Mouse (Mus musculus) neural tube, embryonic 11.5 days (tissue): ENCODE data around the gene Evi5. TPM values are rescaled to one million over a fixed set of nuclear protein-coding genes. Genes with fewer than 3 reads are reported as not detected.

Source experiments
- ATAC-seq: fragments of 200-750 bp; cut with Nextera tagmentation; 2 replicates; pipeline ENCODE4 v1.8.0; 2017; ENCODE audit warnings: moderate number of reproducible peaks, mild to moderate bottlenecking, moderate TSS enrichment, moderate library complexity; ENCODE audit not compliant: insufficient read depth, low FRiP score, low TSS enrichment
- DNase-seq: peaks from one replicate; pipeline ENCODE4 v3.0.0-alpha.2; 2015; ENCODE audit warnings: low spot score
- H3K27ac ChIP-seq: fragments of 300-500 bp; sonication (generic); 2 replicates; pipeline ENCODE4 v1.5.1; 2014; ENCODE audit warnings: low read depth, mild to moderate bottlenecking, low read length
- H3K27me3 ChIP-seq: fragments of 300-500 bp; sonication (generic); 2 replicates; pipeline ENCODE4 v1.6.1; 2014; ENCODE audit warnings: mild to moderate bottlenecking, low read length, mixed read lengths; ENCODE audit not compliant: control insufficient read depth, insufficient read depth
- H3K36me3 ChIP-seq: fragments of 300-500 bp; sonication (generic); 2 replicates; pipeline ENCODE4 v1.6.1; 2014; ENCODE audit warnings: mild to moderate bottlenecking, low read length, moderate library complexity, mixed read lengths; ENCODE audit not compliant: control insufficient read depth, insufficient read depth
- H3K4me1 ChIP-seq: fragments of 300-500 bp; sonication (generic); 2 replicates; pipeline ENCODE4 v1.6.1; 2014; ENCODE audit warnings: low read length, mixed read lengths; ENCODE audit not compliant: control insufficient read depth, insufficient read depth
- H3K4me2 ChIP-seq: fragments of 300-500 bp; sonication (generic); 2 replicates; pipeline ENCODE4 v1.6.1; 2014; ENCODE audit warnings: low read depth, mild to moderate bottlenecking, moderate library complexity
- H3K4me3 ChIP-seq: fragments of 300-500 bp; sonication (generic); 2 replicates; pipeline ENCODE4 v1.5.1; 2014; ENCODE audit warnings: low read depth, low read length
- H3K9ac ChIP-seq: fragments of 300-500 bp; sonication (generic); 2 replicates; pipeline ENCODE4 v1.6.1; 2014; ENCODE audit warnings: mild to moderate bottlenecking, low read length
- H3K9me3 ChIP-seq: fragments of 300-500 bp; sonication (generic); 2 replicates; pipeline ENCODE4 v1.6.1; 2016; ENCODE audit warnings: low read length; ENCODE audit not compliant: control insufficient read depth
- WGBS: fragments of 180-500 bp; shearing (Covaris S2); extraction: QIAGEN DNeasy Blood & Tissue Kit; methylation state at CpG from one replicate; pipeline ENCODE4 v1.1.7; 2014; 5-methylcytosine and 5-hydroxymethylcytosine counted together
- polyA plus RNA-seq: library from polyadenylated mRNA; unstranded; fragments of >200 nt; fragmentation: Nextera tagmentation; extraction: Ambion mirVana; gene quantifications from 2 replicates; pipeline ENCODE4 v1.2.1, GENCODE M21; 2014

Gene Evi5
- polyA plus RNA-seq, 1 experiment from 2014 or later: 45.8 TPM

GRCm38 (mm10) chr5:107840549-107841238 is 34.2 kb downstream of the Evi5 start:
- Histone ChIP-seq H3K9me3 (no peaks in the 10 kb centered on the region), H3K27ac (no peak overlapping the region), H3K36me3 (no peaks in the 10 kb centered on the region; the same call in 1 of the 2 replicates), H3K27me3 (no peaks in the 10 kb centered on the region), H3K9ac (no peak overlapping the region), H3K4me2 (no peak overlapping the region), H3K4me3 (no peak overlapping the region), H3K4me1 (no peaks in the 10 kb centered on the region)
- no peak for ATAC-seq
- no peak for DNase-seq
- 95% methylated on average over 5 of the region's 5 CpGs for WGBS

GRCm38 (mm10) chr5:107838891-107839644 is 35.8 kb downstream of the Evi5 start:
- H3K4me3 ChIP-seq: no peak overlapping the region
- no peak overlapping the region for H3K4me2 ChIP-seq
- 76% methylated on average over 3 of the region's 3 CpGs for WGBS
- H3K36me3 ChIP-seq: no peaks in the 10 kb centered on the region; the same call in 1 of the 2 replicates
- DNase-seq (no peak), ATAC-seq (no peak)
- no peaks in the 10 kb centered on the region for H3K9me3 ChIP-seq
- no peaks in the 10 kb centered on the region for H3K4me1 ChIP-seq
- no peak overlapping the region for H3K9ac ChIP-seq
- H3K27ac ChIP-seq: no peak overlapping the region
- H3K27me3 ChIP-seq: no peaks in the 10 kb centered on the region

- H3K4me2 ChIP-seq: no peak overlapping the region
- no peak overlapping the region for H3K4me3 ChIP-seq
- DNase-seq (no peak), ATAC-seq (no peak)
- no peak overlapping the region for H3K9ac ChIP-seq
- WGBS: 91% methylated on average over 1 of the region's 1 CpGs
- H3K27me3 ChIP-seq: no peaks in the 10 kb centered on the region
- H3K27ac ChIP-seq: no peak overlapping the region
- no peaks in the 10 kb centered on the region for H3K36me3 ChIP-seq
- no peaks in the 10 kb centered on the region for H3K9me3 ChIP-seq
- no peaks in the 10 kb centered on the region for H3K4me1 ChIP-seq
Measured at GRCm38 (mm10) chr5:107834287-107834686, 40.6 kb downstream of the Evi5 start.

DNA sequence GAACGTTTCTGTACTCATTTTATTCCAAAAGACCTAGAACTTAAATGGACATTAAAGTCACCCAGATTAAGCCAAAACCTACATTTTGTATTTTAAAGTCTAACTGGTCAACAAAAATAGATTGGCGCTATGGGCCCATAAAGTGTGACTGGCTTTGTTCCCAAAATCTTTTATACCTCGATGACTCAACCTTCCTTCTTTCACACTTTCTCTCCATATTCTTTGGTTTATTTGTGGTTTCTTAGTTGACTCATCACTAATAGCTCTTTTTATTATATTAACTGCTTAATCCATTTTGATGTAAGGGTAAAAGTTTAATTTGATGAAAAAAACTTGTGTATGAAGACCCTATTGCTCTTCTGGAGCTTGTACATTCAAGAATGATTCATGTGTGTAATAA is 43.6 kb downstream of the Evi5 start:
- no peak overlapping the region for H3K4me2 ChIP-seq
- no peaks in the 10 kb centered on the region for H3K9me3 ChIP-seq
- no peak for DNase-seq
- no peak for ATAC-seq
- H3K4me1 ChIP-seq: no peaks in the 10 kb centered on the region
- no peaks in the 10 kb centered on the region for H3K36me3 ChIP-seq
- H3K4me3 ChIP-seq: no peak overlapping the region
- WGBS: 89% methylated on average over 3 of the region's 3 CpGs
- H3K9ac ChIP-seq: no peak overlapping the region
- no peak overlapping the region for H3K27ac ChIP-seq
- H3K27me3 ChIP-seq: no peaks in the 10 kb centered on the region

DNA sequence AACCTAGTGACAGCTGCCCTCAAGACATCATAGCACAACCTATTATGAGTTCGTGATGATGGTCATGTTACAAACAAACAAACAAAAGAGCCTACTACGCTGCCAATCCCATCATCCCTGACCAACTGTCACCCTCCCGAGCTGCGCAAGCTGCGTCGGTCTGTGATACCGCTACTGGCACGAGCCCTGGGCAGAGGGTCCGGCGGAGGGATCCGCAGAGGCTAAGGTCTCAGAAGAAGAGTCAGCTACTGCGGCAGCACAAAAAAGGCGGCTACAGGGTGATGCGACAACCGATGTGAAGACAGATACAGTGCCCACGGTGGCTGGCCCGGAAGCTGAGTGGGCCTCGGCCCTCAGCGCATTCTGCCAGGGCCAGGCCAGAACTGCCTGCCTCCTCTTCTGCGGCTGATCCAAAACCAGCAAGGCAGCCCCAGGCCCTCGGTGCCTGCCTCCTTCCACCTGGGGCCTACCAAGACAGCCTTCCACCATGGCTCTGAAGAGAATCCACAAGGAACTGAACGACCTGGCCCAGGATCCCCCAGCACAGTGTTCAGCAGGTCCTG is 44.8 kb downstream of the Evi5 start, which contains the start of gene Ube2d2b:
Gene Ube2d2b, plus strand, starts transcription at position 102 of the 563 bp plus-strand sequence.
- ATAC-seq: no peak
- no peaks in the 10 kb centered on the region for H3K9me3 ChIP-seq
- H3K4me2 ChIP-seq: no peak within 1 kb of the TSS
- no peaks in the 10 kb centered on the region for H3K27me3 ChIP-seq
- DNase-seq: no peak
- 95% methylated on average over 22 of the region's 22 CpGs for WGBS
- no peak within 1 kb of the TSS for H3K9ac ChIP-seq
- H3K36me3 ChIP-seq: no peaks in the 10 kb centered on the region
- no peak within 1 kb of the TSS for H3K27ac ChIP-seq
- H3K4me1 ChIP-seq: no peaks in the 10 kb centered on the region
- no peak within 1 kb of the TSS for H3K4me3 ChIP-seq

DNA sequence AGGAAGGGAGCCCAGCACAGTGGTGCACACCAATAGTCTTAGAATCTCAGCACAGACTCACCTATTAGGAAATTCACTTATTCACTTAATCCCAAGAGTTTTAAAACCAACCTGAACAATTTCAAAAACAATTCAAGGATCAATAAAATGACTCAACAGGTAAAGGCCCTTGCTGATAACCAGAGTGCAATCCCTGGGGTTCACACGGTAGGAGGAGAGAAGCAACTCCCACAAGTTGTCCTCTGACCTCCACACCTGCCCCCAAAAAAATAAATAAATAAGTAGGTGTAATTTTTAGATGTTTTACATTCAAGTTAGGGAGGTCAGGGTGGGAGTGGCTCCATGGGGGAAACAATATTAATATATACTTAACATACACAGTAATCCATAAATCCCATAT is 52.4 kb downstream of the Evi5 start:
- WGBS: 96% methylated on average over 1 of the region's 1 CpGs

DNA sequence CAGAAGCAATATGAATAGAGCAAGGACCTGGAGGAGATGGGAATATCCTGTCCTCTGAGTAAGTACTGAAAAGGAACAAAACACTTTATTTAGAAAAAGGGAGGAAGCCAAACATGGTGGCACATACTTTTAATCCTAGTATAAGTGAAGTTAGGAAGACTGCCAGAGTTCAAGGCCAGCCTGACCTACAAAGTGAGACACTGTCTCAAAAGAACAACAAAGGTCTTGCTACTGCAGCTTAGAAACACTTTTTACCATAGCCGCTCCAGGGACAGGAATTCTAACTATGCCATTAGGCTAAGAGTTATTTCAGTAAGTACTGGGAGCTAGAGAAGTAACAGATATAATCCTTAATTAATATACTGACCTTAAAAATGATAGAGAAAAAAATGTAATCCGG is 60.3 kb downstream of the Evi5 start:
- Histone ChIP-seq H3K9me3 (no peaks in the 10 kb centered on the region), H3K4me3 (no peak overlapping the region), H3K4me2 (no peak overlapping the region), H3K27ac (no peak overlapping the region), H3K9ac (no peak overlapping the region), H3K4me1 (no peaks in the 10 kb centered on the region), H3K27me3 (no peaks in the 10 kb centered on the region), H3K36me3 (no peaks in the 10 kb centered on the region; the same call in 1 of the 2 replicates)
- no peak for DNase-seq
- ATAC-seq: no peak
- 95% methylated on average over 2 of the region's 2 CpGs for WGBS

More for the DNA sequence above, 52.4 kb downstream of the Evi5 start:
- H3K36me3 ChIP-seq: no peaks in the 10 kb centered on the region; the same call in 1 of the 2 replicates
- no peak overlapping the region for H3K27ac ChIP-seq
- no peak overlapping the region for H3K4me2 ChIP-seq
- no peaks in the 10 kb centered on the region for H3K4me1 ChIP-seq
- H3K27me3 ChIP-seq: no peaks in the 10 kb centered on the region
- no peak for DNase-seq
- H3K9ac ChIP-seq: no peak overlapping the region
- H3K9me3 ChIP-seq: no peaks in the 10 kb centered on the region
- ATAC-seq: no peak
- H3K4me3 ChIP-seq: no peak overlapping the region

DNA sequence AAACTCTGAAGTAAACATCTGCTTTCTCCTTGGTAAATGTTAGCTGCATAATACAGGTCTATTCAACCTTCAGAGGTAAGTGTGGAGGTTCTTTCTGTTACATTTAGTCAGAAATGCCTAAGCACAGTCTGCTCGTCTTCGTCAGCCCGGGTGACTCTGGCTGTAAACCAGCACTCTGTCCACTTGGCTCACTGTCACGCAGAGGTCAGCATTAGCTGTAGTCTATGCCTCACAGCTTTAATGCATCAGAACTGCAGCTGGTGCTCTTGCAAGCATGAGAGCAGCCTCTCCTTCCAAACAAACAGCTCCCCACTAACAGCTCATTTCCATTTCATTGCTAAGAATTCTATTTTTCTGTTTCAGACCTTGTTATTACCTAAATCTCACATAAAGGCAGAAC is 67.4 kb downstream of the Evi5 start:
- Histone ChIP-seq H3K36me3 (no peaks in the 10 kb centered on the region), H3K4me2 (no peak overlapping the region), H3K9ac (no peak overlapping the region), H3K4me1 (no peaks in the 10 kb centered on the region), H3K4me3 (no peak overlapping the region), H3K9me3 (no peaks in the 10 kb centered on the region), H3K27me3 (no peaks in the 10 kb centered on the region), H3K27ac (no peak overlapping the region)
- WGBS: 80% methylated on average over 4 of the region's 4 CpGs
- ATAC-seq (no peak), DNase-seq (no peak)
